Mouse (Mus musculus) hindbrain, embryonic 14.5 days (tissue): Measurements from ENCODE around the gene Lrrtm4. TPM values are rescaled to one million over a fixed set of nuclear protein-coding genes. Genes with fewer than 3 reads are reported as not detected.

Experiments
- ATAC-seq: fragments of 200-750 bp; cut with Nextera tagmentation; 2 replicates; pipeline ENCODE4 v1.8.0; 2017; ENCODE audit warnings: moderate number of reproducible peaks, mild to moderate bottlenecking, moderate TSS enrichment, moderate library complexity; ENCODE audit not compliant: low FRiP score
- DNase-seq: peaks from one replicate; pipeline ENCODE4 v3.0.0-alpha.2; 2015; ENCODE audit warnings: low spot score
- H3K27ac ChIP-seq: fragments of 300-500 bp; sonication (generic); 2 replicates; pipeline ENCODE4 v1.5.1; 2014; ENCODE audit warnings: mild to moderate bottlenecking, moderate library complexity
- H3K27me3 ChIP-seq: fragments of 300-500 bp; sonication (generic); 2 replicates; pipeline ENCODE4 v1.6.1; 2014; ENCODE audit warnings: mild to moderate bottlenecking, low read length, mixed read lengths; ENCODE audit not compliant: control insufficient read depth, insufficient read depth
- H3K36me3 ChIP-seq: fragments of 300-500 bp; sonication (generic); replicated peaks from 2 replicates; pipeline ENCODE4 v1.6.1; 2014; ENCODE audit not compliant: control insufficient read depth, insufficient read depth
- H3K4me1 ChIP-seq: fragments of 300-500 bp; sonication (generic); replicated peaks from 2 replicates; pipeline ENCODE4 v1.6.1; 2014; ENCODE audit warnings: antibody characterized with exemption, low read length, mixed read lengths; ENCODE audit not compliant: control insufficient read depth, insufficient read depth
- H3K4me2 ChIP-seq: fragments of 300-500 bp; sonication (generic); replicated peaks from 2 replicates; pipeline ENCODE4 v1.6.1; 2014; ENCODE audit warnings: mild to moderate bottlenecking, moderate library complexity
- H3K4me3 ChIP-seq: fragments of 300-500 bp; sonication (generic); replicated peaks from 2 replicates; pipeline ENCODE4 v1.5.1; 2014; ENCODE audit warnings: mild to moderate bottlenecking, low read length
- H3K9ac ChIP-seq: fragments of 300-500 bp; sonication (generic); 2 replicates; pipeline ENCODE4 v1.6.1; 2014
- H3K9me3 ChIP-seq: fragments of 300-500 bp; sonication (generic); 2 replicates; pipeline ENCODE4 v1.6.1; 2016; ENCODE audit warnings: low read length; ENCODE audit not compliant: control insufficient read depth
- WGBS: fragments of 180-500 bp; shearing (Covaris S2); extraction: QIAGEN DNeasy Blood & Tissue Kit; methylation state at CpG from one replicate; pipeline ENCODE4 v1.1.7; 2014; 5-methylcytosine and 5-hydroxymethylcytosine counted together
- polyA plus RNA-seq: library from polyadenylated mRNA; unstranded; fragments of >200 nt; fragmentation: Nextera tagmentation; extraction: Ambion mirVana; gene quantifications from 2 replicates; pipeline ENCODE4 v1.2.1, GENCODE M21; 2014

The Lrrtm4 gene
- polyA plus RNA-seq, 1 experiment from 2014 or later, result 20.2 TPM

DNA sequence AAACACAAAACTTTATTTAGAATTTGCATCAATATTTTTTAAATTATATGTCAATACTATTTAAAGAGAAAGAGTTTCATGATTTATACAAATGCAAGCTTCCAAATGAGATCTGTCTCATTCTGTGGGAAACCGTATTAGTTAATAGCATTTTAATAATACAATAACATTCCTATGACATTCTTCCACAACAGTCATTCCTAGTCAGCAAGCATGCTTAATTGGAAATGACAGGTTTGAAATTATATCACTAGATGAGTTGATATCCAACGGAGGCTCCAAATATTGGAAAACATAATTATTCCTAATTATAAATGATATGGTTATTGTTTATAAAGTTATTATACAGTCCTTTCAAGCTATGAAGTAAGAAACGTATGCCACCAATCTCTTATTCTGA, 714.7 kb downstream of the Lrrtm4 start:
- H3K36me3 ChIP-seq, result no peaks in the 10 kb centered on the region
- no peak overlapping the region for H3K4me2 ChIP-seq
- ATAC-seq (no peak), DNase-seq (no peak)
- no peaks in the 10 kb centered on the region for H3K9me3 ChIP-seq
- H3K4me1 ChIP-seq, result no peaks in the 10 kb centered on the region
- no peak overlapping the region for H3K9ac ChIP-seq
- H3K4me3 ChIP-seq, result no peak overlapping the region
- WGBS, result 79% methylated on average over 3 of the region's 3 CpGs
- H3K27ac ChIP-seq, result no peak overlapping the region
- H3K27me3 ChIP-seq, result no peaks in the 10 kb centered on the region

- 84% methylated on average over 2 of the region's 2 CpGs for whole genome bisulfite sequencing
- Histone ChIP-seq H3K27ac (no peak overlapping the region), H3K4me2 (no peak overlapping the region), H3K4me1 (no peaks in the 10 kb centered on the region), H3K4me3 (no peak overlapping the region), H3K9me3 (no peaks in the 10 kb centered on the region), H3K9ac (no peak overlapping the region), H3K27me3 (no peaks in the 10 kb centered on the region), H3K36me3 (no peaks in the 10 kb centered on the region)
- ATAC-seq (no peak), DNase-seq (no peak)
Observed at GRCm38 (mm10) chr6:80750769-80751168, 732.1 kb downstream of the Lrrtm4 start.

GRCm38 (mm10) chr6:80760641-80761204, 742.0 kb downstream of the Lrrtm4 start:
- H3K27ac ChIP-seq, result no peak overlapping the region
- DNase-seq (no peak), ATAC-seq (no peak)
- H3K4me3 ChIP-seq, result no peak overlapping the region
- no peaks in the 10 kb centered on the region for H3K27me3 ChIP-seq
- no peaks in the 10 kb centered on the region for H3K9me3 ChIP-seq
- 86% methylated on average over 5 of the region's 5 CpGs for WGBS
- no peak overlapping the region for H3K9ac ChIP-seq
- no peaks in the 10 kb centered on the region for H3K4me1 ChIP-seq
- H3K36me3 ChIP-seq, result no peaks in the 10 kb centered on the region
- no peak overlapping the region for H3K4me2 ChIP-seq

GRCm38 (mm10) chr6:80786282-80786681, 767.6 kb downstream of the Lrrtm4 start:
- Histone ChIP-seq H3K4me3 (no peak overlapping the region), H3K4me2 (no peak overlapping the region), H3K9me3 (0 out of 2 replicates have a peak, but pooled peaks cover 2% of the 10 kb centered on the region), H3K36me3 (no peaks in the 10 kb centered on the region), H3K27me3 (no peaks in the 10 kb centered on the region), H3K27ac (no peak overlapping the region), H3K4me1 (no peaks in the 10 kb centered on the region), H3K9ac (no peak overlapping the region)
- DNase-seq, result peak; percentile 30
- no peak for ATAC-seq

DNA sequence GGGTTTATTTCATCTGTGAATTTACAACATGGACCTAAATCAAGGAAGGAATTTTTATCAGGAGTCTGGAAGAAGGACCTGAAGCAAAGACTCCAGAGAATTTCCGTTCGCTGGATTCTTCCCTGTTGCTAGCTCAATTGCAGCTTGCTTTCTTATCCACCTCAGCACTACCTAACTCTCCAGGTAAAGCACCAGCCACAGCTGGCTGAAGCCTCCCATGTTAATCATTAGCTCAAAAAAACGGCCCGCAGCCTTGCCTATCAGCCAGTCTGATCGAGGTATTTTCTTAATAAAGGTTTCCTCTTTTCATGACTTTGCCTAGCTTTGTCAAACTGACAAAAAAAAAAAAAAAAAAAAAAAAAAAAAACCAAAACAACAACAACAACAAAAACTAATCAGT, 805.1 kb downstream of the Lrrtm4 start:
- Histone ChIP-seq H3K4me2 (no peak overlapping the region), H3K4me3 (no peak overlapping the region), H3K9me3 (no peaks in the 10 kb centered on the region), H3K4me1 (no peaks in the 10 kb centered on the region), H3K27me3 (no peaks in the 10 kb centered on the region), H3K36me3 (no peaks in the 10 kb centered on the region), H3K27ac (no peak overlapping the region), H3K9ac (no peak overlapping the region)
- DNase-seq (no peak), ATAC-seq (no peak)
- WGBS, result 89% methylated on average over 5 of the region's 5 CpGs

GRCm38 (mm10) chr6:80839784-80840183, 821.1 kb downstream of the Lrrtm4 start:
- Histone ChIP-seq H3K27me3 (no peaks in the 10 kb centered on the region), H3K4me2 (no peak overlapping the region), H3K4me3 (no peak overlapping the region), H3K4me1 (no peaks in the 10 kb centered on the region), H3K9me3 (no peaks in the 10 kb centered on the region), H3K9ac (no peak overlapping the region), H3K36me3 (no peaks in the 10 kb centered on the region), H3K27ac (no peak overlapping the region)
- WGBS, result 83% methylated on average over 2 of the region's 2 CpGs
- ATAC-seq (no peak), DNase-seq (no peak)

DNA sequence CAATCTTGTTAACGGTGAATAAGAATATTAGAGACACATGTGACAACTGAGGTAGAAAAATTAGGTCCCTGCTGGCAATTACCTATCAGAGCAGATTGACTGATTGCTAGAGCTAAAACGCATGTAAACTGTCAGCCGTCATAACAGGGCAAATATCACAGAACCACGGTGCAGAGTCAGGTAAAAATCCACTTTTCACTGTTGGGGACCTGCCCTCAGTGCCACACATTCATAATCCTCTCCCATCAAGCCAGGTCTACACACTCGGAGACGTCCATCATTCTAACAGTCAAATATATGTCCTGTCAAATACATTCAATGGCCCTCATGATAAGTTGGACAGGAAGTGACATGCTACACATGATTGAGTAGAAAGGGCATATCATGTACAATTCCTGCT, 826.6 kb downstream of the Lrrtm4 start:
- ATAC-seq, result no peak

GRCm38 (mm10) chr6:80856910-80857543, 838.4 kb downstream of the Lrrtm4 start:
- Histone ChIP-seq H3K9ac (no peak overlapping the region; the same call in 1 of the 2 replicates), H3K36me3 (no peaks in the 10 kb centered on the region), H3K27me3 (no peaks in the 10 kb centered on the region), H3K4me1 (no peaks in the 10 kb centered on the region), H3K4me2 (peak overlapping the region; percentile 37), H3K27ac (peak overlapping the region; percentile 14; the same call in 1 of the 2 replicates), H3K4me3 (peak overlapping the region; percentile 10; the same call in 1 of the 2 replicates), H3K9me3 (no peaks in the 10 kb centered on the region)
- WGBS, result 46% methylated on average over 13 of the region's 13 CpGs
- DNase-seq (no peak), ATAC-seq (peak; percentile 57; the same call in 1 of the 2 replicates)

More for the DNA sequence above, 826.6 kb downstream of the Lrrtm4 start:
- no peaks in the 10 kb centered on the region for H3K27me3 ChIP-seq
- no peak overlapping the region for H3K4me3 ChIP-seq
- WGBS, result 70% methylated on average over 6 of the region's 6 CpGs
- no peak overlapping the region for H3K27ac ChIP-seq
- H3K9ac ChIP-seq, result no peak overlapping the region
- DNase-seq, result no peak
- no peak overlapping the region for H3K4me2 ChIP-seq
- no peaks in the 10 kb centered on the region for H3K9me3 ChIP-seq
- H3K36me3 ChIP-seq, result no peaks in the 10 kb centered on the region
- H3K4me1 ChIP-seq, result no peaks in the 10 kb centered on the region
